Mouse (Mus musculus) olfactory bulb, adult 2 months (tissue): Measurements from ENCODE around the gene Ifnl2.
"Not testable (repeated sequence)": the region's sequence is repeated elsewhere in the genome, so short reads cannot be mapped to it uniquely, and the experiment has no call there.

Experiments used
- CTCF ChIP-seq: fragments of 200-500 bp; IDR thresholded peaks from 2 replicates; pipeline ENCODE4 v1.5.1; 2012; ENCODE audit warnings: low read depth, mild to moderate bottlenecking, low read length, moderate library complexity; ENCODE audit not compliant: insufficient read depth
- POLR2A ChIP-seq: fragments of 200-500 bp; IDR thresholded peaks from 2 replicates; pipeline ENCODE4 v1.6.1; 2012; ENCODE audit warnings: mild to moderate bottlenecking, low read depth, low read length, moderate library complexity; ENCODE audit not compliant: insufficient read depth

DNA sequence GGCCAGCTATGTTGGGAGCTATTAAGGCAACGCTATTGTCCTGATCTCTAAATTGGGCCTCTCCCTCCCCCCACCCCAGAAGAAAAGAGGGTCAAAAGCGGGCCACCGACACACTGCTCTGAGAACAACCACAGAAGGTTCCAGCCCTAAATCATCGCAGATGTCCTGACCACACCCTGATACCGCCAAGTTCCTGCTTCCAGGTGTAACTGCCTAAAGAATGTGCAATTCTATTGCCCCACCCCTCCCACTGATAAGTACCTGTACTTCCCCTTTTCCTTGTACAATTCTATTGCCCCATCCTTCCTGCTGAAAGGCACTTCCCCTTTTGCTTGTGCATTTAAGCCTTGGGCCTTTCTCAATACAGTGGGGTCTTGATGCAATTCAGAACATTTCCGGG lies 28.6 kb upstream of the Ifnl2 start:
- not testable (repeated sequence) for TF ChIP-seq CTCF, POLR2A
